Mouse (Mus musculus) lung, adult 2 months (tissue): ENCODE data around the gene Tpte.

Source experiments
- CTCF ChIP-seq: fragments of 200-500 bp; IDR thresholded peaks from 2 replicates; pipeline ENCODE4 v1.5.1; 2011; ENCODE audit warnings: mild to moderate bottlenecking, low read length, control low read depth; ENCODE audit not compliant: insufficient read depth
- POLR2A ChIP-seq: fragments of 200-500 bp; IDR thresholded peaks from 2 replicates; pipeline ENCODE4 v1.6.1; 2011; ENCODE audit warnings: low read depth, mild to moderate bottlenecking, control low read depth, low read length, borderline replicate concordance; ENCODE audit errors: extremely low read depth

DNA sequence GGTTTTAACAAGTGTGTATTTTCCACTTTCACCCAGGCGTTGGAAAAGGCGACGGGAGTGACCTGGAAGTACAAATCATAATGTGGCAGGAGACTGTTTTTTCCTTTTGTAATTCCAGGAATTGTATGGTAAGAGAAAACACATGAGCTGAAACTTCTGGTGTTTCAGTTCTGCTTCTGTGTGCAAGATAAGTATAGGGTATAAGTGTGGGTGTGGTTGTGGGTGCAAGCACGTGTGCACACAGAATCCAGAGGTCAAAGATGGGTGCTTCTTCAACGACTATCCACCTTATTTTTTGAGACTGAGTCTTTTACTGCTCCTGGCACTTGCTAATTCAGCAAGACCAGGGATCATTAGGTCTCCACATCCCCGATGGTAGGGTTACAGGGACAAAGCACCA lies 76.1 kb downstream of the Tpte start:
- TF ChIP-seq CTCF (no peak), POLR2A (no peak)
